Mouse (Mus musculus) lung, adult 2 months (tissue): ENCODE measurements at regions not wholly inside any gene's neighbourhood (a gene's known extent, or its start where the extent isn't known, plus 50 kb on each side); places are given as distances from the start of the nearest gene placed in this dataset.
A peak's percentile ranks its signal among the peaks of the same experiment; 100 is the strongest.

Experiments
- DNase-seq: peaks from one replicate; pipeline ENCODE4 v3.0.0; 2022
- H3K4me1 ChIP-seq: fragments of 200-500 bp; 2 replicates; pipeline ENCODE4 v1.6.1; 2011; ENCODE audit warnings: low read length; ENCODE audit not compliant: control insufficient read depth, insufficient read depth
- H3K4me3 ChIP-seq: fragments of 200-500 bp; replicated peaks from 2 replicates; pipeline ENCODE3; 2011; ENCODE audit warnings: low read depth, mild to moderate bottlenecking, control low read depth, low read length; ENCODE audit errors: extremely low read depth
- CTCF ChIP-seq: fragments of 200-500 bp; IDR thresholded peaks from 2 replicates; pipeline ENCODE4 v1.5.1; 2011; ENCODE audit warnings: mild to moderate bottlenecking, low read length, control low read depth; ENCODE audit not compliant: insufficient read depth
- POLR2A ChIP-seq: fragments of 200-500 bp; IDR thresholded peaks from 2 replicates; pipeline ENCODE4 v1.6.1; 2011; ENCODE audit warnings: low read depth, mild to moderate bottlenecking, control low read depth, low read length, borderline replicate concordance; ENCODE audit errors: extremely low read depth
- WGBS: fragments of 180-500 bp; shearing (Covaris S2); methylation state at CpG from one replicate; pipeline ENCODE4 v1.1.7; 2018; 5-methylcytosine and 5-hydroxymethylcytosine counted together

DNA sequence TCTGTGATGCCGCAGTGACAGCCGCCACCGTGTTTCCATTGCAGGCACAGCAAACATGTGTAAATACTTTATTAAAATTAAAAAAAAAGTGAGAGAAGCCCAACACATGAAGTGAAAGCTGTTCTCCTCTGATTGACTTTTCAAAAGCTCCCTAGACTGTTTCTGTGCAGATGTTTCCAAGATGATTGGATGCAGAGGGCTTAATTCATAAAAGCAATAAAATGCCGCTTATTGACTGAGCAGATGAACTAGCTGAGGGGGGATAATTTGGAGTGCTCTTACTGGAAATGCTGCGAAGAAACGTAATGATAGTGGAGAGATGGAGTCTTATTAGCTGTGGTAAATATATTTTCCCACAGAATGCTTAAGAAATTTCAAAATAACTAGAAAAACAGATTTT lies 170.4 kb downstream of the Rnf144a start:
- TF ChIP-seq CTCF (no peak), POLR2A (no peak)
- Histone ChIP-seq H3K4me3 (no peak overlapping the region), H3K4me1 (no peaks in the 10 kb centered on the region)
- 94% methylated on average over 6 of the region's 6 CpGs for WGBS
- no peak for DNase-seq

DNA sequence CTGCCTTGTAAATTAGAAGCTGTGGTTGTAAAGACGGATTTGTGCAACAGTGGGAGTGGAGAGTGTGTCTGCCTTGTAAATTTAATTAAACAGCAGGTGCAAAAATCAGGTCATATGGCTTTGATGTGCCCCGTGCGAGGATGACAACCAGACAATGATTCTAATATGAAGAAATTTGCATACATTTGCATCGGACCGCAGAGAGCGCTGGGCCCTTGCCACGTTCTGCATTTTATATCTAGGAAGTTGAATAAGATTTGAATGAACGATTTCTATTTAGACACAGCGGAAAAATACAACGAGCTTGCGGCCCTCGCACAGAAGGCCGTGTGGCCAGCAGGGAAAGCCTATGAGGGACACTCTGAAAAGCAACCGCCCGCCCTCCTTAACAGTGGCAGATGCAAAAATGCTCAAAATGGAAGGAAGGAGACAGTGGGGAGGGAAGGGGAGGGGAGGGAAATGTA lies 187.5 kb downstream of the Rnf144a start:
- 92% methylated on average over 15 of the region's 15 CpGs for WGBS
- no peak for TF ChIP-seq CTCF
- no peak for TF ChIP-seq POLR2A
- no peak for DNase-seq
- H3K4me1 ChIP-seq = no peaks in the 10 kb centered on the region
- H3K4me3 ChIP-seq = no peak overlapping the region

DNA sequence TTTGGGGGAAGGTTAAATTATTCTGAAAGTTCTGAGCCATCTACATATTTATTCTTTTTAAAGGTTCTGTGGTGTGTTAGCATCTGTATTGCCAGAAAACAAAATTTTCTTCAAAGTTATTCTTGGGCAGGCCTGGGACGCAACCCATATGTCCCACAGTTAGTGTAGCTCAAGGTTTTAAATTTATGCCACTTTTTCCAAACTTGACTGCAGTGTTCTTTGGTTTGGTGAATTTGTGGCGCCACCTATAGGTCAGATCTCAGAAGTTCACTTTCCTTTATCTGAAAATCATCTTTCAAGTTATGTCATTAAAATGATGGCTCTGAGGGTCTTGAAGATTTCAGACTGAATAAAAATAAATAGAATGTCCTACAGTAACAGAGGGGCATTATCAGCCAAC lies 188.7 kb downstream of the Rnf144a start:
- 9% methylated on average over 2 of the region's 2 CpGs for WGBS
- 0 out of 2 replicates have a peak, but pooled peaks have one; percentile 4 for TF ChIP-seq CTCF
- TF ChIP-seq POLR2A = no peak
- H3K4me3 ChIP-seq = no peak overlapping the region
- DNase-seq = no peak
- H3K4me1 ChIP-seq = no peaks in the 10 kb centered on the region

DNA sequence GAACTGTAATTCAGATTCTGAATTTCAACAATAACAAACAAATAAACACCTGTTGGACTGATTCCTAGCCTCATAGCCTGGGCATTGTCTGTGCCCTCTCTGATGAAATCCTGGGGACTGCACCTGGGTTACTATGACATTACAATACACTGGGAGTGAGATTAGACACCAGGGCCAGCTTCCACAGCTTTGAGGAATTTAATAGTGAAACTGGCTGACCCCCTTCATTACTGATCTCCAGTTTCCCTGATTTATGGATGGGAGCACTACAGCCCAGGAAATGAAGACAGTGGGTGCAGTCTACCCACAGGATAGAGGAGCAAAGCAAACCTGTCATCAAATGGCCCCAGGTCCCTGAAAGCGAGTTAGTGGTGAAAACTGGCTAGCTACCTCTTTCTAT lies 202.6 kb downstream of the Rnf144a start:
- Histone ChIP-seq H3K4me1 (no peaks in the 10 kb centered on the region), H3K4me3 (no peak overlapping the region)
- TF ChIP-seq CTCF (no peak), POLR2A (no peak)
- DNase-seq = no peak
- WGBS = 88% methylated on average over 1 of the region's 1 CpGs

DNA sequence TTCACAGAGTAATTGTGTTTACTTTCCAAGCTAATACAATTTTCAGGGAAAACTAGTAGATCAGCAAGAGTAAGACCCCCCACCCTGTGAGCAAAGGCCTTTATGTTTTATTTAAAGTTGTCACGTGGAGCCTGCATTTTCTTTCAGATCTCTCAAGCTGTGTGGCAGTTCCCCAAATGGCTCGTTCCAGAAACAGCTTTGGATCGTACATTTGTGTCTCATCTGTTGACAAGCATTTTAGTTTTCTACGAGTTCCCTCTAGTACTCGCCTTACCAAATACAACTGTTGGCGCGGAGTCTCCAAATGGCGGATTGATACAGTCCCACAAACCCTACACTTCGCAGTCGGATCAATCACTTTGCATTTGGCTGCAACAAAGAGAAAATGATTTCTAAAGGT lies 203.6 kb downstream of the Rnf144a start:
- H3K4me1 ChIP-seq = no peaks in the 10 kb centered on the region
- no peak for TF ChIP-seq CTCF
- no peak for TF ChIP-seq POLR2A
- DNase-seq = no peak
- H3K4me3 ChIP-seq = no peak overlapping the region
- 65% methylated on average over 10 of the region's 10 CpGs for WGBS

DNA sequence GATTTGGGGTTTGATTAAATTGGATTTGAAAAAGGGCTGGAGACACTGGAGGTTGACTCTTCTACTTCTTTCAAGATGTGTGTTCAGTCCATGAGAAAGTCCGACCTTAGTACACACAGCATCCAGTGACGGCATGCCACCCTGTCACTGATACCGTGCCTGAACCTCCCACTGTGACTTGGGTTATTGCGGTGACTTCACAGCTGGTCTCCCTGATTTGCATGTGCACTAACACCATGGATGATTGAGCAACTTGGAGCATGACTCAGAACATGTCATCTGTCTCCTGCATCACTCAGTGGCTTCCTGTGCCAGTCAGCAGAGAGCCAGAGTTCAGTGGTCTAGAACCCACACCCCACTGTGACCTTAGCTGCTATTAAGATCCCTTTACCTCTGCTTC lies 208.3 kb downstream of the Rnf144a start:
- Histone ChIP-seq H3K4me3 (no peak overlapping the region), H3K4me1 (no peaks in the 10 kb centered on the region)
- TF ChIP-seq POLR2A (no peak), CTCF (no peak)
- DNase-seq = no peak
- WGBS = 72% methylated on average over 4 of the region's 4 CpGs

DNA sequence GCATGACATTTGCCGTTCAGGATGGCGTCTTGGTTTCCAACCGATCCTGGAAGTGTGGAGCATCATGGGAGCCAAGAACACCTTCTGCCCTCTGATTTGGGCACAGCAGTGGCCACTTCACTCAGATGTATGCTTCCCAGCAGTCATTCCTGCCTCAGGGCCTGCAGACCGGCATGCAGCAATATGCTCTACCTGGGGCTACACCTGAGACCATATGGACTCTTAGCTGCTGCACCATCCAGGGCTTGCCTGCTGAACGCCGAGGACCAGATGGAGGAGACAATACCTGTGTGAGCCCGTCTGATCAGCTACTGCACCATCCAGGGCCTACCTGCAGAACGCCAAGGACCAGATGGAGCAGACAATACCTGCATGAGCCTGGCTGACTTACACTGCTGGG lies 209.0 kb downstream of the Rnf144a start:
- H3K4me1 ChIP-seq = no peaks in the 10 kb centered on the region
- DNase-seq = no peak
- WGBS = 93% methylated on average over 8 of the region's 8 CpGs
- H3K4me3 ChIP-seq = no peak overlapping the region
- TF ChIP-seq CTCF = no peak
- TF ChIP-seq POLR2A = no peak

DNA sequence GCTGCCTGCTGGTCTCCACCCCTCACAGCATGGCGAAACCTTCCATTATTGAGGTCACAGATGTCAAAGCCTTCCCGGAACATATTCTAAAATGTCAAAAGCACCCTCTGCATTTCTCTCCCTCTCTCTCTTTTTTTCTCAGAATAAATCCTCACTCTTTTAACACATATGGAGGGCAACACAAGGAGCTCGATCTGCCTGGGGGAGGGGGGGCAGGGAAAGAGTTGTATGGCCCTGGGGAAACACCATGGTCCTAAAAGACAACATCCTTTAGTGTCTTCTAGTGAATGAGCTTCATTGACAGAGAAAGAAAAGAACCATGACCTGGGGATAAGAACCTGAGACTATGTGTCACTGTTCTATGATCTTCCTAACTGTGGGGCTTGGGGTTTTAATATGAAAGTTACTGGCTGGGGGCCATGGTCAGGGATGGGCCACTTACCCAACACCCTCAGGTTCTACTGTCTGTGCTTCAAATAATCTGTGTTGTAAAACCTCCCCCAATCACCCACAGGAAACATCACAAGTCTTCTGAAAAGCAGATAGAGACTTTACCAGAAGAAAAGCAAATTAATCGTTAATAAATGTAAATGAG lies 223.0 kb downstream of the Rnf144a start:
- Histone ChIP-seq H3K4me3 (no peak overlapping the region), H3K4me1 (no peaks in the 10 kb centered on the region)
- 58% methylated on average over 4 of the region's 4 CpGs for WGBS
- no peak for TF ChIP-seq POLR2A
- TF ChIP-seq CTCF = no peak
- no peak for DNase-seq

DNA sequence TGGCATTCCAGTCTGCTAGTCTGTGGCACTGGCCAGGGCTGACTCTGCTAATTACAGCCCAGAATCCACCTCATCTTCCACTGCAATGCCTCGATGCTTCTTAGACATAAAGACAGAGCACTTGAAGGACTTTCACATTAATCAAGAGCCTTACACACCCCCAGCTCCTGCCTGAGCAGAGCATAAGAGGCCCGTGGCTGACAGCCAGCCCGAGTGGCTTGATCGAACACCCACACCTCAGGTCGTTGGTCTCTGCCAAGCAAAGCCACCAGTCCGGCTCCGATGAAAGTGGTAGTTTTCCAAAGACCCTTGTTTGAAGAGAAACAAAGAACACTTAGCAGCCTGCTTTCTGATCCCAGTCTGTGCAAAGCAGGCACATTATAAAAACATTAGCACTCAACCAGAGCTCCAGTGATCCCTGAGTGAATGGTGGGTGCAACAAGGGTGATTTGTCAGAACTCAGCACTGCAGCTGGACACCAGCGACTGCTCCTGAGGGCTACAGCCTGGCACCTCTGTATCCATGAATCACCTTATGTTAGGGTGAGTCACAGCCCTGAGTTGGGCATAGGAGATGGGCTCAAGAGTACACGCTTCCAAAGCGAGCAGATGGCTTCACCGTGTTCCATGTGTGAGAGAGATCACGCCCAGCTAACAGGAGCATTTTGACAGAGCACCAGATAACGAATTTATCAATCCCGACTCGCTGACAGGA lies 223.6 kb downstream of the Rnf144a start:
- 32% methylated on average over 15 of the region's 15 CpGs for WGBS
- DNase-seq = peak; percentile 10
- Histone ChIP-seq H3K4me3 (no peak overlapping the region), H3K4me1 (no peaks in the 10 kb centered on the region)
- TF ChIP-seq POLR2A = no peak
- TF ChIP-seq CTCF = no peak

DNA sequence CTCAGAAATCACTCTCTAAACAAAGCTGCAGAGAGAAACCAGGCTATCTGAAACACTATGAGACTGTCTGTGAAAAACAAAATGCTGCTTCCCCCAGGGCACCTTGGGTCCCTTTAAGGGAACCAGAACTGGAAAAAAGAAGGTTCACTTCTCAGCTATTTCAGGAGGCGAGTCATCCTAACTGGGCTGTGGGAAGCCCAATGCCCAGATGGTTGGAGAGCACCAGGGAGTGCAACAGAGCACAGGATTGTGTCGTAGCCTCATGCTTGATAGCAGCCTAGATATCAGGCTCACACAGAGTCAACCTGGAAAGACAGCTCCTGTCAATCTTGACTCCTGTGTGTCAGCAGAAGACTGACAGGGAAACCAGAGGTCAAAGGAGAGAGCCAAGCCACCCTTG lies 226.1 kb downstream of the Rnf144a start:
- no peak for DNase-seq
- Histone ChIP-seq H3K4me3 (no peak overlapping the region), H3K4me1 (no peaks in the 10 kb centered on the region)
- WGBS = 76% methylated on average over 2 of the region's 2 CpGs
- TF ChIP-seq CTCF (no peak), POLR2A (no peak)
